Mouse (Mus musculus) liver, embryonic 14.5 days (tissue): Measurements from ENCODE around the gene H2al1b. TPM values are rescaled to one million over a fixed set of nuclear protein-coding genes. Genes with fewer than 3 reads are reported as not detected.

Experiments used
- ATAC-seq: fragments of 200-750 bp; cut with Nextera tagmentation; 2 replicates; pipeline ENCODE4 v1.8.0; 2017; ENCODE audit warnings: moderate number of reproducible peaks, mild to moderate bottlenecking, moderate library complexity; ENCODE audit not compliant: insufficient read depth
- DNase-seq, 3 experiments: peaks; one replicate each; pipeline ENCODE4 v3.0.0-alpha.2; 2012 to 2013; ENCODE audit warnings: low read depth in 3 of 3, low spot score in 3 of 3
- H3K27ac ChIP-seq: fragments of 300-500 bp; sonication (generic); 2 replicates; pipeline ENCODE4 v1.5.1; 2014; ENCODE audit warnings: moderate library complexity, mild to moderate bottlenecking, control low read depth, inconsistent platforms
- H3K27me3 ChIP-seq: fragments of 300-500 bp; sonication (generic); 2 replicates; pipeline ENCODE4 v1.6.1; 2014; ENCODE audit warnings: mild to moderate bottlenecking, low read length, moderate library complexity; ENCODE audit not compliant: control insufficient read depth, insufficient read depth
- H3K36me3 ChIP-seq: fragments of 300-500 bp; sonication (generic); replicated peaks from 2 replicates; pipeline ENCODE4 v1.6.1; 2014; ENCODE audit warnings: low read depth; ENCODE audit not compliant: control insufficient read depth, insufficient read depth
- H3K4me1 ChIP-seq, 2 experiments: fragments of 200-500 bp in 1 of 2; fragments of 300-500 bp in 1 of 2; sonication (generic) in 1 of 2; replicated peaks; 2 replicates each; pipeline ENCODE4 v1.6.1; 2012 to 2014; ENCODE audit warnings: antibody characterized with exemption in 1 of 2, inconsistent platforms in 1 of 2, low read length in 1 of 2; ENCODE audit not compliant: control insufficient read depth in 2 of 2, insufficient read depth in 2 of 2
- H3K4me2 ChIP-seq: fragments of 300-500 bp; sonication (generic); 2 replicates; pipeline ENCODE4 v1.6.1; 2014; ENCODE audit warnings: low read depth, mild to moderate bottlenecking, control low read depth, moderate library complexity
- H3K4me3 ChIP-seq, 2 experiments: fragments of 200-500 bp in 1 of 2; fragments of 300-500 bp in 1 of 2; sonication (generic) in 1 of 2; 2 replicates each; pipeline ENCODE4 v1.5.1; 2012 to 2014; ENCODE audit warnings: low read depth in 2 of 2, low read length in 2 of 2, mild to moderate bottlenecking in 2 of 2, control low read depth in 1 of 2, inconsistent platforms in 1 of 2, moderate library complexity in 1 of 2; ENCODE audit not compliant: insufficient read depth in 1 of 2
- H3K9ac ChIP-seq: fragments of 300-500 bp; sonication (generic); replicated peaks from 2 replicates; pipeline ENCODE4 v1.6.1; 2014; ENCODE audit warnings: mild to moderate bottlenecking, control low read depth, moderate library complexity
- H3K9me3 ChIP-seq: fragments of 300-500 bp; sonication (generic); 2 replicates; pipeline ENCODE4 v1.6.1; 2016; ENCODE audit warnings: low read length, mixed read lengths; ENCODE audit not compliant: control insufficient read depth
- CTCF ChIP-seq: IDR thresholded peaks from 2 replicates; pipeline ENCODE4 v1.5.1; 2016; ENCODE audit warnings: antibody characterized with exemption, low read depth, control low read depth
- EP300 ChIP-seq: IDR thresholded peaks from 2 replicates; pipeline ENCODE4 v1.6.1; 2016; ENCODE audit warnings: antibody characterized with exemption, low read depth
- WGBS: fragments of 180-500 bp; shearing (Covaris S2); extraction: QIAGEN DNeasy Blood & Tissue Kit; methylation state at CpG from one replicate; pipeline ENCODE4 v1.1.7; 2014; ENCODE audit not compliant: insufficient replicate concordance; 5-methylcytosine and 5-hydroxymethylcytosine counted together
- polyA plus RNA-seq, 2 experiments: library from polyadenylated mRNA; depleted of rRNA in 1 of 2; stranded (reverse) in 1 of 2; unstranded in 1 of 2; fragments of >200 nt; fragmentation: Nextera tagmentation in 1 of 2; extraction: Ambion mirVana in 1 of 2; gene quantifications; 2 replicates each; pipeline versions ENCODE4 v1.2.1 to v1.2.3; 2012 to 2014

H2al1b gene
- polyA plus RNA-seq, 2 experiments: not detected

DNA sequence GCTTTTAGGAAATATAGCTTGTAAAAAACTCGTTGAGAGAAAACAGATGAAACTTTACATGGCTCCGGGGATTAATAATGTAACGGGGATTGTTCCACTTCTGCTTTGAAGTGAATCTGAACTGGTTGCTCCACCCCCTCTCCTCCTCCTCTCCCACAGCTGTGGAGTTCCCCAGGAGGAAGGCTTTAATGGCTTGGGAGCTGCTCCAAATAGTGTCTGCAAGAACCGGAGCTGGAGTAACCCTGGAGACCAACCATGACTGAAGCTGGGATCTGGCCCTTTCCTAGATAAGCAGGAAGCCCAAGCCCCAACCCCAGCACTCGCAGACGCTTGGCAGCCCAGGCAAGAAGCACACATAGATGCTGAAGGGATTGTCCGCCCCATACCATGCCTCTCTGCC, 34.4 kb upstream of the H2al1b start:
- H3K4me3 ChIP-seq: no peak overlapping the region
- H3K27me3 ChIP-seq: no peaks in the 10 kb centered on the region
- no peak overlapping the region for H3K27ac ChIP-seq
- no peaks in the 10 kb centered on the region for H3K9me3 ChIP-seq
- ATAC-seq (no peak), DNase-seq (no peak)
- no peaks in the 10 kb centered on the region for H3K36me3 ChIP-seq
- no peak overlapping the region for H3K9ac ChIP-seq
- TF ChIP-seq CTCF: no peak
- TF ChIP-seq EP300: no peak
- 46% methylated on average over 7 of the region's 7 CpGs for WGBS
- H3K4me1 ChIP-seq: no peaks in the 10 kb centered on the region
- no peak overlapping the region for H3K4me2 ChIP-seq

DNA sequence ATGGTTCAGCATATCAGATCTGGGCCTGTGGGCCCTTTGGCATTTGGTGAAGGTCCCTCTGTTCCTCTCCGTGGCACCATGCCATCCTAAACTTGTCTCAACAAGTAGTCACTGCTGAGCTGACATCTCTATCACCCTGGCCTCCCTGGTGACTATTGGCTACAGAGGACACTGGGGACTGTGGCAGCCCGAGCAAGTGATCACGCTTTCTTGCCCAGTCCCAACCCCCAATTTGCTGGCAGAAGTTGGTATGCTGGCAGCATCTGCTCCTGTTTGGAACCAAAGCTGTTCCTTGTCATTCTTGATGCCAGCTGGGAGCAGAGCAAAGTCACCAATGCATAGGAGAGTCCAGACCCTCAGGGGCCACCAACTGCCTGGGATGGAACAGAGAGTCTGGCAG, 33.2 kb upstream of the H2al1b start:
- Histone ChIP-seq H3K9me3 (no peaks in the 10 kb centered on the region), H3K4me1 (no peaks in the 10 kb centered on the region), H3K27ac (no peak overlapping the region), H3K4me2 (no peak overlapping the region), H3K27me3 (no peaks in the 10 kb centered on the region), H3K9ac (no peak overlapping the region), H3K36me3 (no peaks in the 10 kb centered on the region), H3K4me3 (no peak overlapping the region)
- no peak for ATAC-seq
- no peak for TF ChIP-seq CTCF
- TF ChIP-seq EP300: no peak
- WGBS: 78% methylated on average over 3 of the region's 3 CpGs
- no peak for DNase-seq

DNA sequence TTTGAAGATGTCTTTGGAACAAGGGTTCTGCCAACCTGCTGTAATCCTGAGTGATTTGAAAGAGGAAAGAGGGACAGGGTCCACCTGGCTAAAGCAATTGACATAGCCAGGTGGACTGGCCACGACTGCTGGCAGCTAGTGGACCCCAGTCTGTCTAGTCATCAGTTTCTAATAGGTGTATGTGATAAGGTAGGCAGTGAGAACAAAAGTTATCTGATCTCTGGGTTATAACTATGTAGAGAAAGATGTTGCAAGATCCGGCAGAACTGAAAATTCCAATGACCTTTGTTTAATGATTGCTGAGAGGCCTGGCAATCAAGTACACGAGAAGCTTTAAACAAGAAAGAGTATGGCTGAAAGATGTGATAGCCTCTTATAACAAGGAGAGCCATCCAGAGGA, 29.0 kb upstream of the H2al1b start:
- no peaks in the 10 kb centered on the region for H3K27me3 ChIP-seq
- no peak overlapping the region for H3K27ac ChIP-seq
- H3K4me2 ChIP-seq: no peak overlapping the region
- ATAC-seq (no peak), DNase-seq (no peak)
- H3K9ac ChIP-seq: no peak overlapping the region
- H3K36me3 ChIP-seq: no peaks in the 10 kb centered on the region
- no peak overlapping the region for H3K4me3 ChIP-seq
- 57% methylated on average over 3 of the region's 3 CpGs for WGBS
- TF ChIP-seq CTCF: no peak
- no peak for TF ChIP-seq EP300
- H3K9me3 ChIP-seq: no peaks in the 10 kb centered on the region
- H3K4me1 ChIP-seq: no peaks in the 10 kb centered on the region

DNA sequence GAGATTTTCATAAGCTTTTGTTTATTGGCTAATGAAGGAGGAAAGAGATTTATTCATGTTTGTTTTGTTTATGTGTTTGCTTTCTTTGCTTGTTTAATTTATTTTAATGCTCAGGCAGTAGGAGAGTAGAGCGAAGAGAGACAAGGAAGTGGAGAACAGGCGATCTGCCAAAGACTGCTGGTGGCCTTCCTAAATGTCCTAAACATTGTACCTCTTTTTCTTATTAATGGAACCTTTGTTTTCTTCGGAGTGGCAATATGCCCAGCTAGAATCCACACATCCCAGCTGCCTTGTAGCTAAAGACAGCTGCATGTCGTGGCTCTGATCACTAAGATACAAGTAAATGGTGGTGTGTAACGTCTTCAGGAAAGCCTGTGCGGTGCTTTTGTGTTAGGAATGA, 25.1 kb upstream of the H2al1b start:
- DNase-seq (no peak), ATAC-seq (no peak)
- Histone ChIP-seq H3K27me3 (no peaks in the 10 kb centered on the region), H3K9me3 (no peaks in the 10 kb centered on the region), H3K9ac (no peak overlapping the region), H3K27ac (no peak overlapping the region), H3K4me2 (no peak overlapping the region), H3K4me1 (no peaks in the 10 kb centered on the region), H3K36me3 (no peaks in the 10 kb centered on the region), H3K4me3 (no peak overlapping the region)
- WGBS: 50% methylated on average over 6 of the region's 6 CpGs
- TF ChIP-seq CTCF: no peak
- TF ChIP-seq EP300: no peak

DNA sequence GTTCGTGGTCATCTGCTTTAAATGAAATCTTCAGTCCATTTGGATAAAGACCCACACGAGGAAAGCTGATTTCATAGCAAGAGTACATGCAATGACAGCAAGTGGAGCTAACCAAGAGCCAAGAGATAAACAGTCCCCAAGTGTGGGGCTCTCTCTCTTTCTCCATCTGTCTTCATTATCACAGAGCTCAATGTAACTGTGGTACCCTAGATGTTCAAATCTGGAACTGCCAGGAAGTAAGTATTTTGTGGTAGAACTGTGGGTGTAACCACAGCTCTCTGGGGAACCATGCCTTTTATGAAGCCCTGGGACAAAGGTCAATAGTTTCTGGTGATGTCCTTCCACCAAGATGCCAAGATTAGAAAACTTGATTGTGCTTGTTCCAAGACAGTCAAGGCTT, 21.5 kb upstream of the H2al1b start:
- DNase-seq: no peak
- H3K9ac ChIP-seq: no peak overlapping the region
- H3K4me1 ChIP-seq: no peaks in the 10 kb centered on the region
- no peaks in the 10 kb centered on the region for H3K9me3 ChIP-seq
- WGBS: 34% methylated on average over 2 of the region's 2 CpGs
- no peak for TF ChIP-seq CTCF
- TF ChIP-seq EP300: no peak
- no peak for ATAC-seq
- no peaks in the 10 kb centered on the region for H3K36me3 ChIP-seq
- H3K4me2 ChIP-seq: no peak overlapping the region
- no peaks in the 10 kb centered on the region for H3K27me3 ChIP-seq
- H3K27ac ChIP-seq: no peak overlapping the region
- H3K4me3 ChIP-seq: no peak overlapping the region
